Mouse (Mus musculus): ENCODE results near the gene Flywch2. TPM values are rescaled to one million over a fixed set of nuclear protein-coding genes. Genes with fewer than 3 reads are reported as not detected.

Gene Flywch2
- polyA plus RNA-seq, 1 experiment from 2014 or later: 10.6 TPM

DNA sequence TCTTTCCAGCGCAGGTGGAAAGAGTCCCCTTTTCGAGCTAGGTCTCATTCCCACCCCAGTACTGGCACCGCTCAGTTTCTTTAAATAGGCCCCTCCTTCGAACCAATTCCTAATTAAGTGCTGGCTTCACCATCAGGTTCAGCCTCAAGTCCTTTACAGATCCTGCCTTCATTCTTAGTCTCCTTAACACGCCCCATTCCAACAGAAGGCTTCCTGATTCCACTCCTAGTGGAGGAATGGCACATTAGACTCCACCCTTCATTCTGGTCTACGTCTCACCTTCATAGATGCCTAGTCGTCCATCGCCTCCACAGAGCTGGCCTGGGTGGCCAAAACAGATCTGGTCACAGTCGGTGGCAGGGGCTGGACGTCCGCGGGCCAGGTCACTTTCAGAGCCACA is 42.9 kb downstream of the Flywch2 start:
- no peaks in the 10 kb centered on the region for H3K36me3 ChIP-seq (ENCODE audit: control insufficient read depth, insufficient read depth, low read length)
- ATAC-seq (replicated peaks; ENCODE audit: low FRiP score): no peak
- WGBS: 57% methylated on average over 12 of the region's 12 CpGs
- H3K4me3 ChIP-seq (ENCODE audit: low read depth, low read length): peak overlapping the region; percentile 14; the same call in 1 of the 2 replicates
- H3K4me2 ChIP-seq: no peak overlapping the region
- H3K9me3 ChIP-seq (ENCODE audit: control insufficient read depth, low read length): no peaks in the 10 kb centered on the region
- no peak overlapping the region for H3K9ac ChIP-seq (ENCODE audit: low read depth, low read length)
- peaks cover 32% of the 10 kb centered on the region for H3K4me1 ChIP-seq (replicated peaks; ENCODE audit: control insufficient read depth, insufficient read depth, low read length)
- H3K27me3 ChIP-seq (replicated peaks; ENCODE audit: control insufficient read depth, insufficient read depth, low read length): peaks cover 89% of the 10 kb centered on the region
- no peak for DNase-seq (ENCODE audit: low spot score)
- no peak overlapping the region for H3K27ac ChIP-seq (ENCODE audit: low read depth, low read length)

DNA sequence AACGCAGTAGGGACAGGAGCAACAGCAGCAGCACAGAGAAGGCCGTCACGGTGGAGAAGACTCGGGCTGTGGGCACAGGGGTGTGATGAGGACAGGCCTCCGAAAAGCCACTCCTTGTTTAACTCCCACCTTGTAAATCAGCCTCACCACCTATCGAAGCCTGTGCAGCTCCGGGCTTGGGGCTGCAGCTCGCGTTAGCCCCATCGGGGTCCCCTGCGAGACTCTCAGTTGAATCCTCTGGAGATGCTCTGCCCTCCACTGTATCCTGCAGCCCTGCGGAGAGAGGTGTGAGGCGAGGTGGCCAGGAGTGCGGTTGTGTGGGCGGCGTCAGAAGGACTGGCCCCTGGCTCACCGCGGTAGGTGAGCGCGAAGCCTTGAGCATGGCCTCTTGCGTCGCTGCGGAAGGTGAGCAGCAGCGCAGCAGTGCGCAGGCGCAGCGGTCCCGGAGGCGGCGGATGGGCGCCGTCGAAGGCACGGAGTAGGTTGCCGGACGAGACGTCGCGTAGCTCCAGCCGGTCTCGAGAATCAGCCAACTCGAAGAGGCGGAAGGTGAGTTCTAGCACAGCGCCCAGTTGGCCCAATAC is 43.6 kb downstream of the Flywch2 start:
- H3K4me2 ChIP-seq: peak overlapping the region; percentile 45
- DNase-seq (ENCODE audit: low spot score) (no peak), ATAC-seq (replicated peaks; ENCODE audit: low FRiP score) (no peak)
- H3K27me3 ChIP-seq (replicated peaks; ENCODE audit: control insufficient read depth, insufficient read depth, low read length): peaks cover 89% of the 10 kb centered on the region
- WGBS: 9% methylated on average over 44 of the region's 44 CpGs
- peaks cover 32% of the 10 kb centered on the region for H3K4me1 ChIP-seq (replicated peaks; ENCODE audit: control insufficient read depth, insufficient read depth, low read length)
- H3K4me3 ChIP-seq (ENCODE audit: low read depth, low read length): peak overlapping the region; percentile 14
- H3K9me3 ChIP-seq (ENCODE audit: control insufficient read depth, low read length): no peaks in the 10 kb centered on the region
- H3K36me3 ChIP-seq (ENCODE audit: control insufficient read depth, insufficient read depth, low read length): no peaks in the 10 kb centered on the region
- H3K9ac ChIP-seq (ENCODE audit: low read depth, low read length): no peak overlapping the region
- no peak overlapping the region for H3K27ac ChIP-seq (ENCODE audit: low read depth, low read length)

DNA sequence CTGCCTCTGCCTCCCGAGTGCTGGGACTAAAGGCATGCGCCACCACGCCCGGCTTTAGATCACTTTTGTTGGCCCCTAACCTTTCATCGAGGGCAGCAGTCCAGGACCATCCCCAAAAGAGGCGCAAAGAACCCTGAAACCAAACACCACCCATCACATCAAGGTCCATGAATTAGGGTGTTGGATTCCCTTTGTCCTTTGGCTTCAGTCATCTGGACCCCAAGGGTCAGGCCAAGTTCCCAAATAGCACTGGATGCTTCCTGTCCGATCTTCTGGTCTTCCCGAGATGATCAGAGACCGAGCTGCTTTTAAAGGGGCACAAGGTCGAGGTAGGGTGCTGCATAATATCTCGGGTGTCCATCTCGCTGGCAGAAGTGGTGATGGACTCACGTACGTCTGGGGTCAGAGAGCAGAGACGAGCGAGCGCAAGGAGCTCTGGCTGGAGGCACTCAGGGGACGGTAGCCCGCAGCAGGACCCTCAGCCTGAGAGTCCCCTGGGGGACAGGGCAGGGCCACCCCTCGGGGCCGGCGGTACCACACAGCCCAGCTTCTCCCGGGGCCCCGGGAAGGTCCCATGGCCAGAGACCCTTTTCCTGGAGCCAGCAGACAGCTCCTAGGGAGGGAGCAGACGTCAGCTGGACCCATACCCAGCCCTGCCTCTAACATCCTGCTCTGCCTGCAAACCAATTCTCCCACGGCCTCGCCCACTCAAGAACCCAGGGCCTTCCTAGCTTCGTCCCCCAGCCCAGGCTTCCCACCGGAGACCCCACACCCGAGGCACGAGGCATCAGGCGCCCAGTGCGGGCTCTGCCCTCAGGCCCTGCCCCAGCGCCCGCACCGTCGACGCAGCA is 44.3 kb downstream of the Flywch2 start:
- 45% methylated on average over 38 of the region's 38 CpGs for WGBS
- H3K36me3 ChIP-seq (ENCODE audit: control insufficient read depth, insufficient read depth, low read length): no peaks in the 10 kb centered on the region
- H3K4me2 ChIP-seq: peak overlapping the region; percentile 45
- peak overlapping the region; percentile 14; the same call in 1 of the 2 replicates for H3K4me3 ChIP-seq (ENCODE audit: low read depth, low read length)
- no peak for ATAC-seq (replicated peaks; ENCODE audit: low FRiP score)
- H3K27me3 ChIP-seq (replicated peaks; ENCODE audit: control insufficient read depth, insufficient read depth, low read length): peaks cover 84% of the 10 kb centered on the region
- no peaks in the 10 kb centered on the region for H3K9me3 ChIP-seq (ENCODE audit: control insufficient read depth, low read length)
- H3K4me1 ChIP-seq (replicated peaks; ENCODE audit: control insufficient read depth, insufficient read depth, low read length): peaks cover 32% of the 10 kb centered on the region
- no peak overlapping the region for H3K9ac ChIP-seq (ENCODE audit: low read depth, low read length)
- no peak overlapping the region for H3K27ac ChIP-seq (ENCODE audit: low read depth, low read length)
- DNase-seq (ENCODE audit: low spot score): no peak

DNA sequence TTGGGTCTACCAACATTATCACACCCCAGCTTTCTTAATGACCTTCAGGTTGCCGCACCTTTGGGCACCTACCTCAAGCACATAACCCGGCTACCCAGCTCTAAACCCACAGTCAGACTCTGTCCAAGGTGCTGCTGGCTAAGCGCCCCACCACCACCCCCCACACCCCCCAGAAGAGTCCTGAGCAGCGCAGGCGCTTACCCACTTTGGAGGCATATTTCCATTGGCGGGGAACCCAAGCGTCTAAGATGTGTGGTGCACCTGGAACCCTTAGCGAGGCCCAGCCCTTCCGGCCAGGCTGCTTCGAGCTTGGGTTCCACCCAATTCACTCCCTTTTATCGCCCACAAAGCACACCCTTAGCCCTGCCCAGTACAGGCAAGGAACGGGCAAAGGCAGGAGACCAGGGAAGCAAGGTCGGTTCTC is 45.3 kb downstream of the Flywch2 start, which contains the start of gene Paqr4:
Gene Paqr4 (minus strand): TSS at position 270 of the 424 bp plus-strand sequence.
- 5% methylated on average over 13 of the region's 13 CpGs for WGBS
- peaks cover 74% of the 10 kb centered on the region for H3K27me3 ChIP-seq (replicated peaks; ENCODE audit: control insufficient read depth, insufficient read depth, low read length)
- H3K4me3 ChIP-seq (ENCODE audit: low read depth, low read length): peak within 1 kb of the TSS; percentile 70
- H3K36me3 ChIP-seq (ENCODE audit: control insufficient read depth, insufficient read depth, low read length): peaks cover 3% of the 10 kb centered on the region; the same call in 1 of the 2 replicates
- peaks cover 24% of the 10 kb centered on the region for H3K4me1 ChIP-seq (replicated peaks; ENCODE audit: control insufficient read depth, insufficient read depth, low read length)
- H3K4me2 ChIP-seq: peak within 1 kb of the TSS; percentile 100
- H3K9me3 ChIP-seq (ENCODE audit: control insufficient read depth, low read length): no peaks in the 10 kb centered on the region
- DNase-seq (ENCODE audit: low spot score): no peak
- ATAC-seq (replicated peaks; ENCODE audit: low FRiP score): peak; percentile 80
- H3K27ac ChIP-seq (ENCODE audit: low read depth, low read length): no peak within 1 kb of the TSS; the same call in 1 of the 2 replicates
- peak within 1 kb of the TSS; percentile 70 for H3K9ac ChIP-seq (ENCODE audit: low read depth, low read length)

DNA sequence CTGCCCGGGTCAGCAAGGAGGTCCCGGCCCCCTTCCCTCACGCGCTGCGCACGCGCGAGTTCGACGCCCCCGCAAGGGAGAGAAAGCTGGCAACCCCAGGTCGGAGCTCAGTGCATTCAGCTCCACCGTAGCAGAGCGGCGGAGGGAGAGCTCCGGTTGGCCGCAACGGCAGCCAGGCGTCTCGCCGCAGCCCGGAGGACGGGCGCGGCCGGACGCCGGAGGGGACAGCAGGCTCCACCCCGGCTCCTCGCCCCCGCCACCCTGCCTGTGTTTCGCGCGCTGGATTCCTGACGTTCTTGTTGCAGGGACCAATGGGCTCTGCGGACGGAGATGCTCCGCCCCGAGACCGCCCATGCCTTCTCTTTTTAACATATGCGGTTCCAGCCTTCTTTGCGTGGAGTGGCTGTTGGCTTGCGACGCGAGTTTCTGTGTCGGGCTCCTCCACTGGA is 45.7 kb downstream of the Flywch2 start:
- H3K27ac ChIP-seq (ENCODE audit: low read depth, low read length): no peak overlapping the region; the same call in 1 of the 2 replicates
- H3K27me3 ChIP-seq (replicated peaks; ENCODE audit: control insufficient read depth, insufficient read depth, low read length): peaks cover 69% of the 10 kb centered on the region
- H3K9ac ChIP-seq (ENCODE audit: low read depth, low read length): peak overlapping the region; percentile 70
- H3K9me3 ChIP-seq (ENCODE audit: control insufficient read depth, low read length): no peaks in the 10 kb centered on the region
- H3K36me3 ChIP-seq (ENCODE audit: control insufficient read depth, insufficient read depth, low read length): peaks cover 3% of the 10 kb centered on the region; the same call in 1 of the 2 replicates
- H3K4me3 ChIP-seq (ENCODE audit: low read depth, low read length): peak overlapping the region; percentile 70
- WGBS: 1% methylated on average over 46 of the region's 46 CpGs
- DNase-seq (ENCODE audit: low spot score): peak; percentile 87
- peak; percentile 86 for ATAC-seq (replicated peaks; ENCODE audit: low FRiP score)
- H3K4me2 ChIP-seq: peak overlapping the region; percentile 100
- peaks cover 21% of the 10 kb centered on the region for H3K4me1 ChIP-seq (replicated peaks; ENCODE audit: control insufficient read depth, insufficient read depth, low read length)

DNA sequence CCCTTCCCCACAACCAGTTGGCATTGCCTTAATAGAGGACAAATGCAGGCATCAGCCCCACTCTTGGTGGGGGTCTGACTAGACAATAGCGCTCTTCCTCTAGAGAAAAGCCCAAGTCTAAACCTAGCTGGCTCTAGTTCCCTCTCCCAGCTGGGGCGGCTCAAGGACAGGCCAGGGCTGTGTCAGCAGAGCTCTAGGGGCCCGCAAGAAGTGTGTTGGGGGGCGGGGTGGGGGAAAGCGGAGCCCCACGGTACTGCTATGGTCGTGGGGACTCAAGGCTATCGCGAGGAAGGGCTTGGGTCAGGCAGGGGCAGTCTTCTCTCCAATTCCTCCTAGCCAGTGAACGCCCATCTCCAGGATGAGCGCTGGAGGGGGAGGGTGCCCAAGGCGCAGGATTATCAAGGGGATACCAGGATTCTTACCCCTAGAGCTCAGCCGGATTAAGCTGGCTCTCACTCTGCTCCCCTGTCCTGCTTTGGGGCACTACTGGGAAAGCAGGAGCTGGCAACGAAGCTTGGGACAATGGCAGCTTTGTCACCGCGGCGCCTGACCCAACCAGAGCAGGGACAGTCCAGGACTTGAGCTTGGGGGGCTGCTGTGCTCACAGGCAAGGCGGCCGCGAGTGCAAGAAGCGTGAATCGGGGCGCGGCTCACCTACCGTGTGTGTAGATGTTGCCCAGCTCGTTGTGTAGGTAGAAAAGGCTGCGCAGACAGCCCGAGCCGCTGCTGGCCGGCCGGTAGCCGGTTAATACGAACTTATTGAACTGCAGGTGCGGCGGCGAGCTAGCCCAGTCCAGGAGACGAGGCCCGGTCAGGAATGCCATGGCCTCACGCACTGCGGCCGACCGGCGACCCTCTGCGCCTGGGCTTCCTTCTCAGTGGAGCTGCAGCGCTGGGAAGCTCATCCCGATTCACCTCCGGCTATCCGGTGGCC is 46.4 kb downstream of the Flywch2 start:
- 2% methylated on average over 48 of the region's 48 CpGs for WGBS
- Histone ChIP-seq H3K9me3 (ENCODE audit: control insufficient read depth, low read length) (no peaks in the 10 kb centered on the region), H3K4me1 (replicated peaks; ENCODE audit: control insufficient read depth, insufficient read depth, low read length) (peaks cover 19% of the 10 kb centered on the region), H3K36me3 (ENCODE audit: control insufficient read depth, insufficient read depth, low read length) (peaks cover 3% of the 10 kb centered on the region; the same call in 1 of the 2 replicates), H3K27ac (ENCODE audit: low read depth, low read length) (no peak overlapping the region; the same call in 1 of the 2 replicates), H3K4me2 (peak overlapping the region; percentile 100), H3K27me3 (replicated peaks; ENCODE audit: control insufficient read depth, insufficient read depth, low read length) (peaks cover 62% of the 10 kb centered on the region), H3K4me3 (ENCODE audit: low read depth, low read length) (peak overlapping the region; percentile 70), H3K9ac (ENCODE audit: low read depth, low read length) (peak overlapping the region; percentile 70)
- DNase-seq (ENCODE audit: low spot score): no peak
- peak; percentile 18 for ATAC-seq (replicated peaks; ENCODE audit: low FRiP score)

DNA sequence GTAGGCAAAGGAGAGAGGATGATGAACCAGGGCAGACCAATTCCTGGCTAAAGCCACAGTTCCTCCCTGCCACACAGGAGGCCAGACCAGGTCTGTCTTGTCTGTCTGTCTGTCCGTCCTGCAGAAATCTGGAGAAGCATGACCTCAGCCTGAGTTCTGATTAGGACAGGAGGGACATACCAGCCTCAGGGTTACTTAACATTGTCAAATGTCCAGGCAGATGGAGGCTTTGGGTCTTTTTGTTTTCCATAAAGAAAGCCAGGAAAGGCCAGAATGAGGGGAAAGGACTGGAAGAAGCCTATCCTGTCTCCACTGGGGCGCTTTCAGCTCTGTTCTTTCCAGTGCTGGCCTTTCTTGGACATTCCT is 47.1 kb downstream of the Flywch2 start:
- no peak overlapping the region for H3K9ac ChIP-seq (ENCODE audit: low read depth, low read length)
- H3K27ac ChIP-seq (ENCODE audit: low read depth, low read length): no peak overlapping the region
- peaks cover 56% of the 10 kb centered on the region for H3K27me3 ChIP-seq (replicated peaks; ENCODE audit: control insufficient read depth, insufficient read depth, low read length)
- peaks cover 6% of the 10 kb centered on the region for H3K36me3 ChIP-seq (ENCODE audit: control insufficient read depth, insufficient read depth, low read length)
- DNase-seq (ENCODE audit: low spot score) (no peak), ATAC-seq (replicated peaks; ENCODE audit: low FRiP score) (no peak)
- WGBS: 29% methylated on average over 2 of the region's 2 CpGs
- peak overlapping the region; percentile 70 for H3K4me3 ChIP-seq (ENCODE audit: low read depth, low read length)
- H3K4me2 ChIP-seq: peak overlapping the region; percentile 100
- no peaks in the 10 kb centered on the region for H3K9me3 ChIP-seq (ENCODE audit: control insufficient read depth, low read length)
- peaks cover 19% of the 10 kb centered on the region for H3K4me1 ChIP-seq (replicated peaks; ENCODE audit: control insufficient read depth, insufficient read depth, low read length)
